Mouse (Mus musculus) ES-CJ7 (cell line): ENCODE results near the gene Hist1h1c.

Experiments used
- DNase-seq: peaks from one replicate; pipeline ENCODE4 v3.0.0; 2011; ENCODE audit warnings: low read depth, low spot score

Gene Hist1h1c

GRCm38 (mm10) chr13:23745381-23746161 is 7.0 kb downstream of the Hist1h1c start, which contains the start of gene Hist1h3c:
Gene Hist1h3c (minus strand): TSS chr13:23745602.
- peak; percentile 96 for DNase-seq

DNA sequence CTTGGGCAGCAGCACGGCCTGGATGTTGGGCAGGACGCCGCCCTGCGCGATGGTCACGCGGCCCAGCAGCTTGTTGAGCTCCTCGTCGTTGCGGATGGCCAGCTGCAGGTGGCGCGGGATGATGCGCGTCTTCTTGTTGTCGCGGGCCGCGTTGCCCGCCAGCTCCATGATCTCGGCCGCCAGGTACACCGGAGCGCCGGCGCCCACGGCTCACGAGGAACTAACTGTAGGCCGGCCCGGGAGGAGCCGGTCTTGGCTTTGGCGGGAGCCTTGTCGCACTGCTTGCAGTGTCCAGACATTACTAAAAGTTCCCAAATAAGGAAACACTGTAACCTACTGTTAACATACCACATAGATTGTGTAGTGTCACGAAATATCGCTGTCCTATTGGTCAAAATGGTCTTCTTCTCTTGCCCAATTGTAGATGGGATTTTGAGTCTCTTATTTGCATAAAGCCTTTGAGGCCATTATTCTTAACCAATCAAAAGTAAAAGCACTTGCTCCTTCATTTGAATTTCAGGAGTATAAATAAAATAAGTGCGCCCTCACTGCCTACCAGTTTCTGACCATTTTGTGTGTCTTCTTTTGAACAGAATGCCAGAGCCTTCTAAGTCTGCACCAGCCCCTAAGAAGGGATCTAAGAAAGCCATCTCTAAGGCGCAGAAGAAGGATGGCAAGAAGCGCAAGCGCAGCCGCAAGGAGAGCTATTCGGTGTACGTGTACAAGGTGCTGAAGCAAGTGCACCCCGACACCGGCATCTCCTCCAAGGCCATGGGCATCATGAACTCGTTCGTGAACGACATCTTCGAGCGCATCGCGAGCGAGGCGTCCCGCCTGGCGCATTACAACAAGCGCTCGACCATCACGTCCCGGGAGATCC is 7.8 kb downstream of the Hist1h1c start, which contains the start of gene Hist1h2bb:
TSS of gene Hist1h2bb (plus strand) at position 534 of the 880 bp plus-strand sequence.
- DNase-seq, result peak; percentile 98

GRCm38 (mm10) chr13:23747081-23747891 is 8.7 kb downstream of the Hist1h1c start:
- peak; percentile 79 for DNase-seq

DNA sequence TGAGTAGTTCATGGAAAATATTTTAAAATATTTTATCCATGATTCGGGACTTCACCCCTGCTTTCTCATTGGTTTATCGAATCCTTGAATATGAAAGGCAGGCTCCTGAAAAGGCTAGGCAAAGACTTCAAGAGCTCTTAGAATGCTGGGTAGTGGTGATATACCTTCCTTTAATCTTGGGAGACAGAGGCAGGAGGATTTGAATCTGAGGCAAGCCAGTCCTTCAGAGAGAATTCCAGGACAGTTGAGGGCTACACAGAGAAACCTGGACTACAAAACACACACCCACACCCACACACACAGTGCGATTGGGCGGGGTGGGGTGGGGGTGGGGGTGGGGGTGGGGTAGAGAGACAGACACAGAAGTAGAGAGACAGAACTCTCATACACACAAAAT is 9.3 kb downstream of the Hist1h1c start:
- DNase-seq, result peak; percentile 86

DNA sequence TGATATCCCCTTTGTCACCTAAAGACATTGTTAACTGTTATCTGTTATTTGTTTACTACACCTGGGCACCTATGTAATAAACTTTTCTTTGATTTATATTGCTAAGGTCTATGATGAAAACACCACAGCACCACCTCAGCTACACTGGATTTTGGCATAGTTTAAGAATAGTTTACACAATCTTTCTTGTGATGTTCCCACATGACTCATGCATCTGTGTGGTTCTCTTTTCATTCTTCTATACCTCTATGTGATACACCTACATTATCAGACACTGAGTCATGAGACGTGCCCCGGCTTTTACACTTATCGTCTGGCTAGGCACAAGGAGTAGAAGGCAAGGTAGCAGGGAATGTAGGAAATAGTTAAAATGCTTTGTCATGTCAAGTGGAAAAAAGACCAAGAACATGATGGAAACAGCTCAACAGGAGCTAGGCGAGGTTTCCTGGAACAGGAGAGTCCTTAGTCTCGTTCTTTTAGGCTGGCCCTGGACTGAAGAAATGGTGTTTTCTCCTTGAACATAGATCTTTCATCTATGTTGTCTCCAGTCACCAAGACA is 11.0 kb downstream of the Hist1h1c start:
- no peak for DNase-seq

GRCm38 (mm10) chr13:23750839-23751477 is 12.3 kb downstream of the Hist1h1c start, which contains the start of gene Hist1h2ab:
Gene Hist1h2ab (plus strand): TSS chr13:23751126.
- DNase-seq, result peak; percentile 89

DNA sequence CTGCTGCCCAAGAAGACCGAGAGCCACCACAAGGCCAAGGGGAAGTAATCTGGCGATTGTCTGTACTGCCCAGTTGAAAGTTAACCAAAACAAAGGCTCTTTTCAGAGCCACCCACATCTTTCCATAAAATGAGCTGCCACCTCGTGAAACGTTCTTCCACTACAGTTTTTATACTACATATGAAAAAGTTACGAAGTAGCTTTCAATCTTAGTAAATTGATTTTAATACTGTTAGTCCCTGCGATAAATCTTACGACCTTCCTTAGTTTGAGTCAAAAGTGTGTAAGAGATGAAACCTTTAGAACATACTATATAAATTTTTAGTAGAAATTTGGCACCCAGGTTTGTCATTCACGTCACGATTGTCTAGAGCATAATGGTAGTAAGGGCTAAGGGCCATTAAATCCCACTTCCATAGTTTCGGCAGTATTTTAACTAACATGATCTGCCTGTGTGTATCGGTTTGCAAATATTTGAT is 12.9 kb downstream of the Hist1h1c start:
- peak; percentile 68 for DNase-seq

DNA sequence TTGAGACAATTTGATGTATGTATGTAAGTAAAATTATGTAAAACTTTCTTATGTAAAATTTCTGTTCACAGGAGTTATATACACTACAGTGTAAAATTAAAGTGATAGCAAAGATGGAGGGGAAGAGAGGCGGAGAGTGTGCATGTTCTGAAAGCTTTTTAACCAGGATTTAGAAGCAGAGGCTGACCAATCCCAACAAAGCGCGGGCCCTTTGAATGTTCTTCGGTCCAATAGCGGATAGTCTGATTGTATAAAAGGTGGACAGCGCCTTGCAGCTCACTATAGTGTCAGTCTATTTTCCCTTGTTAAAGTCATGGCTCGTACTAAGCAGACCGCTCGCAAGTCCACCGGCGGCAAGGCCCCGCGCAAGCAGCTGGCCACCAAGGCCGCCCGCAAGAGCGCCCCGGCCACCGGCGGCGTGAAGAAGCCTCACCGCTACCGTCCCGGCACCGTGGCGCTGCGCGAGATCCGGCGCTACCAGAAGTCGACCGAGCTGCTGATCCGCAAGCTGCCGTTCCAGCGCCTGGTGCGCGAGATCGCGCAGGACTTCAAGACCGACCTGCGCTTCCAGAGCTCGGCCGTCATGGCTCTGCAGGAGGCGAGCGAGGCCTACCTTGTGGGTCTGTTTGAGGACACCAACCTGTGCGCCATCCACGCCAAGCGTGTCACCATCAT is 13.6 kb downstream of the Hist1h1c start, which contains the start of gene Hist1h3b:
TSS of gene Hist1h3b (plus strand) at position 201 of the 675 bp plus-strand sequence.
- DNase-seq, result peak; percentile 97

- DNase-seq, result peak; percentile 45
Measured at GRCm38 (mm10) chr13:23752742-23753172, 14.1 kb downstream of the Hist1h1c start.

GRCm38 (mm10) chr13:23753314-23754078 is 14.9 kb downstream of the Hist1h1c start:
- DNase-seq, result no peak

- DNase-seq, result no peak
Measured at GRCm38 (mm10) chr13:23755000-23755399, 16.4 kb downstream of the Hist1h1c start.

DNA sequence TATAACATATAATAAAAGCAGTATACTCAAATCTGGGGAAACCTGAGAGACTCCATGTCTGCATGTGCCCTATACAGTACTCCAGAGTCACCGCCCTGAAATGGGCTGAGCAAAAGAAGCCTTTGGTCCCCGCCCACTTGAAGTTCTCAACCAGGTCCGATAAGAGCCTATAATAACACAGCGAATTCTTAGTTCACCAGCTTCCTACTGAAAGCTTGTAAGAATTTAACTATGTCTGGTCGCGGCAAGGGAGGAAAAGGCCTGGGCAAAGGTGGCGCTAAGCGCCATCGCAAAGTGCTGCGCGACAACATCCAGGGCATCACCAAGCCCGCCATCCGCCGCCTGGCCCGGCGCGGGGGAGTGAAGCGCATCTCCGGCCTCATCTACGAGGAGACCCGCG is 18.2 kb downstream of the Hist1h1c start, which contains the start of gene Hist1h4b:
TSS of gene Hist1h4b (plus strand) at position 224 of the 400 bp plus-strand sequence.
- peak; percentile 96 for DNase-seq

DNA sequence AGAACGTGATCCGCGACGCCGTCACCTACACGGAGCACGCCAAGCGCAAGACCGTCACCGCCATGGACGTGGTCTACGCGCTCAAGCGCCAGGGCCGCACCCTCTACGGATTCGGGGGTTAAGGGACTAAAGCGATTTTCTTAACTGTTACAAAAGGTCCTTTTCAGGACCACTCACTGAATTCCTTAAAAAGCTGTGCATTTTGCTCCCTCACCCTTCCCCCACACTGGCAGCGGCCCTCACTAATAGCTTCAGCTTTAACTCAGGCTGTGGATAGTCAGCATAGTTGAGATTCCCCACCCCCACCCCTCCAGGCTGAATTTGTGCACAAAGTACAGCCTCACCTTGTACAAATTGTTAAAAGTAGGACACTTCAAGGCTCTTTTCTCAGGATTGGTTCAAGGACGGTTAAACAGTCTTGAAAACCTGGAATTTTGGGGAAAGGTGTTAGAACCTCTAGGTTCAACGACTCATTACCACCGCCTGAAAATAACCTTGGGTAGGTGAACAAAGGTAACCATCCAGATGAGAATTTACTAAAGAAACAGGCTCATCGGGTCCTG is 18.7 kb downstream of the Hist1h1c start:
- DNase-seq, result peak; percentile 88

DNA sequence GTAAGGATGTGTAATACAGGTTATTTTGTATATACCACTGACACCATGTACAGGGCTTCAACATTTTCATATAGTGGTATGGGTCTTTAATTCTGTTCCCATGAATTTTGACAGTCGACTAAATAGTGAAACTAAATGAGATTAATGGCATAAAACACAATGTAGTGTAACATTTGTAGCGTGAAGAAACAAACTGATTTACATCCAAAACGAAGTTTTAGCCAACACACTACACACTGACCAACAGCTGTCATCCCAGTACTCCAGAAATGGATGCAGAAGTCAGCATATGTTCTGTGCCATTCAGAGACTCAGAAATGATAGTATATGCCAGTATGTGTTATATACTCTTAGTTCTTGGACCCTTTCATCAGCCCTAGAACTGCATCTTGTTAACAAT is 19.3 kb downstream of the Hist1h1c start:
- DNase-seq, result no peak

GRCm38 (mm10) chr13:23759251-23759771 is 20.7 kb downstream of the Hist1h1c start:
- DNase-seq, result peak; percentile 51

DNA sequence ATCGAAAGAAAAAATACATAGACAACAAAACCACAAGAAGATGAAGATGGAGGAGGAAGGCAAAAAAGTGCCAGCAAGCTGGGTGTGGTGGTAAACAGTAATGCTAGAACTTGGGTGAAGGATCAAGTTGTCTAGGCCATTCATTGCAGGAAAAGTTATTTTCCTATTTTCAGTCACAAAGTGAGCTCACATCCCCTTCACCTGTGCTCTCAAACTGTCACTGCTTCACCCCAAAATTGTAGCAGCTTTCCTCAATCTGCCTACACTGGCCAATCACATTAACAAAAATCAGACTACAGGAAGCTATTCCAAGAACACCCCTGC is 21.3 kb downstream of the Hist1h1c start:
- no peak for DNase-seq

DNA sequence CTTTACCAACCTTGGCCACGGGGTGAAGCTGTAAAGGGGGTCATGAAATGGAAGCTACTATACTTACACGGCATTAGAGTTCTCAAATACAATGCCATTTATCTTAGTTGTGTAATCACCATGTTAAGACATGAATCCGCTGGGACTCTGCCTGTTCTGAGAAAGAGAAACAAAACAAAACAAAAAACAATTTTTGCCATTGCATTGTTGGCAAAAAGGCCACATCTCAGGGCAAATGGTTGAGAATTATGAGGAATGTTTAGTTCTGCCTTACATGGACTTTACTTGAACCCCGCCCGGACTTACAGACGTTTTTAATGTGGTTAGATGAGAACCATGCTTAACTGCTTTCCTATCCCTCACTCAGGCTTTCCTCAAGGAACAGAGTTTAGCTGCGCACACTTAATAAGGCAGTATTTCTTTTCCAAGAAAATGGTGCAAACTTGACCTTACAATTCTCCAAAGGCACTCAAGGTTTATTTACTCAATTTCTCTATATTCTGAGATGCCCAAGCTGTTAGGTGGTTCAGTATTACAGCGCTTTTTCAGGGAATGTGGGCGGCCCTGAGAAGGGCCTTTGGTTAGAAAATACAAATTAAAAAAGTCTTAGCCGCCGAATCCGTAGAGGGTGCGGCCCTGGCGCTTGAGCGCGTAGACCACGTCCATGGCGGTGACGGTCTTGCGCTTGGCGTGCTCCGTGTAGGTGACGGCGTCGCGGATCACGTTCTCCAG is 21.8 kb downstream of the Hist1h1c start:
- DNase-seq, result peak; percentile 81
